Mouse (Mus musculus) heart, embryonic 16.5 days (tissue): Measurements from ENCODE around the gene Maml2. TPM values are rescaled to one million over a fixed set of nuclear protein-coding genes. Genes with fewer than 3 reads are reported as not detected.
A peak's percentile ranks its signal among the peaks of the same experiment; 100 is the strongest.

Source experiments
- ATAC-seq: fragments of 200-750 bp; cut with Nextera tagmentation; replicated peaks from 2 replicates; pipeline ENCODE4 v1.8.0; 2017; ENCODE audit warnings: moderate number of reproducible peaks; ENCODE audit not compliant: insufficient read depth, low FRiP score; ENCODE audit errors: extremely low read depth
- H3K27ac ChIP-seq: fragments of 300-500 bp; sonication (generic); 2 replicates; pipeline ENCODE4 v1.5.1; 2014; ENCODE audit warnings: mild to moderate bottlenecking, low read length, control low read depth, moderate library complexity
- H3K27me3 ChIP-seq: fragments of 300-500 bp; sonication (generic); 2 replicates; pipeline ENCODE4 v1.6.1; 2014; ENCODE audit warnings: low read length, mixed read lengths; ENCODE audit not compliant: control insufficient read depth, insufficient read depth
- H3K36me3 ChIP-seq: fragments of 300-500 bp; sonication (generic); 2 replicates; pipeline ENCODE4 v1.6.1; 2014; ENCODE audit not compliant: control insufficient read depth, insufficient read depth
- H3K4me1 ChIP-seq: fragments of 300-500 bp; sonication (generic); 2 replicates; pipeline ENCODE4 v1.6.1; 2014; ENCODE audit warnings: low read length, mixed read lengths; ENCODE audit not compliant: control insufficient read depth, insufficient read depth
- H3K4me2 ChIP-seq: fragments of 300-500 bp; sonication (generic); 2 replicates; pipeline ENCODE4 v1.6.1; 2014; ENCODE audit warnings: low read depth, mild to moderate bottlenecking, control low read depth, low read length
- H3K4me3 ChIP-seq: fragments of 300-500 bp; sonication (generic); 2 replicates; pipeline ENCODE4 v1.5.1; 2014; ENCODE audit warnings: mild to moderate bottlenecking, control low read depth, low read length
- H3K9ac ChIP-seq: fragments of 300-500 bp; sonication (generic); 2 replicates; pipeline ENCODE4 v1.6.1; 2014; ENCODE audit warnings: low read length, control low read depth
- H3K9me3 ChIP-seq: fragments of 300-500 bp; sonication (generic); replicated peaks from 2 replicates; pipeline ENCODE4 v1.6.1; 2016; ENCODE audit warnings: low read length; ENCODE audit not compliant: control insufficient read depth
- WGBS: fragments of 180-500 bp; shearing (Covaris S2); extraction: QIAGEN DNeasy Blood & Tissue Kit; methylation state at CpG from one replicate; pipeline ENCODE4 v1.1.7; 2014; 5-methylcytosine and 5-hydroxymethylcytosine counted together
- polyA plus RNA-seq: library from polyadenylated mRNA; unstranded; fragments of >200 nt; fragmentation: Nextera tagmentation; extraction: Ambion mirVana; gene quantifications from 2 replicates; pipeline ENCODE4 v1.2.1, GENCODE M21; 2015

Maml2 gene
- polyA plus RNA-seq, 1 experiment from 2014 or later, result 9.0 TPM

DNA sequence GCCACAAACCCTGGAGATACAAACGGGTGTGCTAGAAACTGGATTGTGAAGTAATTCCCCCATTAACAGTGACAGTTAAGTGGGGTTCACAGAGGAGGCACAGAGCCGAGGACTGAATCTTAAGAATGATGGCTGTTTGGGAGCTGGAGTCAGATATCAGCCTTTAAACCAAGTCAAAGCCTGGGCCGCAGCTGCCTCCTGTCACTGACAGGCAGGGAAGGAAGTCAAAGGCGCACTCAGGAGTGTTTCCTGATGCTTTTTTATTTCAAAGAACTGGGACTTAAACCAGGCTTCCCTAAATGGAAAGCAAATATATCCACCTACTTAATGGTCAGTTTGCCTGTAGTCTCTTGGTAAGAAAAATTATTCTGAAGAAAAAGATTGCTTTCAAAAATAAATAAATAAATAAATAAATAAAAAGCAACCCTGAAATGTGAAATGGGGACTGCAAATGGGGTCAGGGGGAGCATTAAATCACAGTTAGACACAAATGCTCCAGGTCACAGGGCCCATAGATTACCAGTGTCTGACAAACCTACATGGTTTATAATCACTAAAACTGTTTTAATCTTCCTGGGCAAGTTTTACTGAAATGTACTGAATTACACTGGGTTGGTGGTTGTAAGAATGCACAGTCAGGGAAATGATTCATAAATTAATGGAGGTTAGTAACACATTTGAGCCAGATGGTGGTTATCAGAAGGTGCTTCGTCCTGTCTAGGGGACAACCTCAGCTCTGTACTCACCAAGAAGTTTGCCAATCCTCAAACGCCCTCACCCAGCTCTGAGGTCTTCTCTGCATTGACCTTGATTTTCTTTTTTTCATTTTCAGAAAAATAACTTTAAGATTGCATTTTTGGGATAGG, 209.4 kb downstream of the Maml2 start:
- 49% methylated on average over 6 of the region's 6 CpGs for WGBS
- Histone ChIP-seq H3K4me1 (no peaks in the 10 kb centered on the region; the same call in 1 of the 2 replicates), H3K27ac (0 out of 2 replicates have a peak overlapping the region, but pooled peaks have one; percentile 30), H3K9me3 (no peaks in the 10 kb centered on the region), H3K4me3 (no peak overlapping the region), H3K36me3 (no peaks in the 10 kb centered on the region), H3K27me3 (no peaks in the 10 kb centered on the region), H3K4me2 (no peak overlapping the region), H3K9ac (no peak overlapping the region)
- no peak for ATAC-seq

DNA sequence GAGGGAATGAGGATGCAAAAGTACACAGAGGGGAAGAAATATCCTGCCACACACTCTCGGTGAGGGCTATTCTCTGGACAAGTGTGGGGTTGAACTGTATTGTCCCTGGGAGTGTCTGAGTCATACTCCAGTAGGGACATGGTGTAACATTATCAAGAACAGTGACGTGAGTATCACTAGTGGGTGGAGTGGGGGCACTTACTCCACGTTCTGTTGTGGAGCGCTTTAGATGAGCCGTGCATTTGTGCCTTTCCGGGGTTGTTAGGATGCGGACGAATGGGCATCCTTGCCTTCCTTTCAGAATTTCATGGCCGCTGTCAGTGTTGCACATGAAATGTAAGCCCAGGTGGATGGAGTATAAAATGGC, 210.0 kb downstream of the Maml2 start:
- 81% methylated on average over 9 of the region's 9 CpGs for WGBS
- Histone ChIP-seq H3K27ac (no peak overlapping the region), H3K36me3 (no peaks in the 10 kb centered on the region), H3K9me3 (no peaks in the 10 kb centered on the region), H3K27me3 (no peaks in the 10 kb centered on the region), H3K4me3 (no peak overlapping the region), H3K4me2 (no peak overlapping the region), H3K9ac (no peak overlapping the region), H3K4me1 (no peaks in the 10 kb centered on the region; the same call in 1 of the 2 replicates)
- ATAC-seq, result no peak

DNA sequence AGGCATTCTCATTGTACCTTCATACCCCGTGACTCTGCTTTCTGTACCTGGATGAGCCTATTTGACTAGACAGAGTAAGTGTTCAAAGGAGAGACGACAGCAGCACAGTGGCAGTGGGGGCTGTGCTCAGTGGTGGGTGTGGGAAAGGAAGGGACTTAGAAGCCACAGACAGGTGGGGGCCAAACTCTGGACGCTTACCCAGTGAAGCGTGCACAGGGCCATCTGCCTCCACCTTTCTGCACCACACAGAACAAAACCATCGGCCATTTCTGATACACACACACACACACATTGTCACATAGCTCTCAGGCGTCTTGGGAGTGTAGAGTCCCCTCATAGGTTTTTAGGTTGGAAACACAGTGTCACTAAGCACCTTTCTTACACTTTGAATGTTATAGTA, 212.0 kb downstream of the Maml2 start:
- no peak for ATAC-seq
- Histone ChIP-seq H3K4me3 (no peak overlapping the region), H3K9ac (no peak overlapping the region), H3K36me3 (no peaks in the 10 kb centered on the region), H3K27ac (no peak overlapping the region), H3K4me1 (peaks cover 3% of the 10 kb centered on the region), H3K27me3 (no peaks in the 10 kb centered on the region), H3K9me3 (no peaks in the 10 kb centered on the region), H3K4me2 (no peak overlapping the region)
- 74% methylated on average over 6 of the region's 6 CpGs for WGBS

DNA sequence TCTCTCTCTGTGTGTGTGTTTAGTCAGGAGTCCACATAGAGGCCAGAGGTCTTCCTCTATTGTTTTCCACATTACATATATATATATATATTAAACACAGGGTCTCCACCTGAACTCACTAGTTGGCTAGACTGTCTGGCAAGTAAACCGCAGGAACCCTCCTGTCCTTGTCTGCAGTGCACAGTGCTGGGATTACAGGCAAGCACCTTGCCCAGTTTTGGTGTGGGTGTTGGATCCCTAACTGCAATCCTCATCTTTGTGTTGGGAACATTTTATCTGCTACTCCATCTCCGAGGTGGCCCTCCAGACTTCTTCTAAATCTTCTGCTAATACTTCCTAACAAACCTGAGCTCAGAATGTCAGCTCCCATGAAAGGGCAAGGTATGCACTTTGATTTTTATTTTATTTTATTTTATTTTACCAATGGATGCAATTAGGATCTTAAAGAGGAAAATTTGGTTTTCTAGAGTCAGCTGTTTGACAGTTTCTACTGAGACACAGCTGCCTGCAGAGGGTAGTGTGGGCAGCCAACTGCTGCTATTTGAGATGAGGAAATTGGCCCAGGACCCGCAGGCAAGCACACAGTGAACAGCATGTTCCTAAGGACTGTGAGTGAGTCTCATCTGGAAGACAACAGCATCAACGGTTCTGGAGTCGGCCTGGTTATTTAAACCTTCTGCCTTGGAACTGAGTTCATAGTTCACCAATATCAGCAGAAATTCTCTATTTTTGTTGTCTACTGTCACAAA, 213.0 kb downstream of the Maml2 start:
- no peaks in the 10 kb centered on the region for H3K36me3 ChIP-seq
- no peaks in the 10 kb centered on the region for H3K27me3 ChIP-seq
- 54% methylated on average over 5 of the region's 5 CpGs for WGBS
- H3K4me2 ChIP-seq, result no peak overlapping the region
- H3K4me3 ChIP-seq, result no peak overlapping the region
- ATAC-seq, result no peak
- H3K4me1 ChIP-seq, result peaks cover 3% of the 10 kb centered on the region
- no peak overlapping the region for H3K27ac ChIP-seq
- no peak overlapping the region for H3K9ac ChIP-seq
- H3K9me3 ChIP-seq, result no peaks in the 10 kb centered on the region

DNA sequence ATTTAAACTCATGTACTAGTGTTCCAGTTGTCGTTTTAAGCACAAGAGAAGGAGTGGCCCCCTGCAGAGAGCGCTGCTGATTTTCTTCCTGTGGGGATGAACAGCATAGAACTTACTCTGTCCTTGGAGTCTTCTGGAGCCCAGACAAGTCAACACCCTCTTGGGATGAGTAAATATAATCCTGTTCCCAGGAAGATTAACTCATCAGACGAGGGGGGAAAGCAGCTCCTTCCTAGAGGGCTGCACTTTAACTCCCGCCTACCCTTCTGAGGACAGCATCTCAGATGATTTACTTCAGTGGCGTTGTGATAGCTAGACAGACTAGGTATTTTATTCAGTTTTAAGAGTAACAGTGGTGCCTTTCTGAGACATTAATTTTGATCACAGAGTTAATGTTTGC, 215.4 kb downstream of the Maml2 start:
- ATAC-seq, result no peak
- 42% methylated on average over 5 of the region's 5 CpGs for WGBS
- peaks cover 9% of the 10 kb centered on the region for H3K4me1 ChIP-seq

DNA sequence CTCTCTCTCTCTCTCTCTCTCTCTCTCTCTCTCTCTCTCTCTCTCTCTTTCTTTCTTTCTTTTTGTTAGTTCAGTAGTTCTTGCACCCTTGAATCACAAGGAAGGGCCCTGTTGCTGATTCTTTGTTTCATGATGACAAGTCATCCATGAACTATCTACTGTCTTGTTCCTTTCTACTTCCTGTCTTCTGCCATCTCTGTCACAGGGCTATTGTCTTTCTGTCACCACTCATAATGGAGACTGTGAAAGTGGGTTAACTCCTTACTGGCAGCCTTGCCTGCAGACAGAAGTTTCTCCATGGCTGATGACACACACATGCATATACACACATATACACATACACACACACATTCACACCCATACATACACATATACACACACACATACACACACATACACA, 216.7 kb downstream of the Maml2 start:
- no peak overlapping the region for H3K4me3 ChIP-seq
- H3K9ac ChIP-seq, result no peak overlapping the region
- no peak overlapping the region for H3K27ac ChIP-seq
- H3K4me1 ChIP-seq, result peaks cover 11% of the 10 kb centered on the region
- H3K36me3 ChIP-seq, result no peaks in the 10 kb centered on the region
- no peaks in the 10 kb centered on the region for H3K9me3 ChIP-seq
- no peak overlapping the region for H3K4me2 ChIP-seq
- no peaks in the 10 kb centered on the region for H3K27me3 ChIP-seq
- no peak for ATAC-seq

More for the DNA sequence above, 215.4 kb downstream of the Maml2 start:
- no peaks in the 10 kb centered on the region for H3K9me3 ChIP-seq
- H3K9ac ChIP-seq, result no peak overlapping the region
- no peak overlapping the region; the same call in 1 of the 2 replicates for H3K27ac ChIP-seq
- H3K4me2 ChIP-seq, result no peak overlapping the region
- H3K4me3 ChIP-seq, result no peak overlapping the region
- no peaks in the 10 kb centered on the region for H3K27me3 ChIP-seq
- no peaks in the 10 kb centered on the region for H3K36me3 ChIP-seq

DNA sequence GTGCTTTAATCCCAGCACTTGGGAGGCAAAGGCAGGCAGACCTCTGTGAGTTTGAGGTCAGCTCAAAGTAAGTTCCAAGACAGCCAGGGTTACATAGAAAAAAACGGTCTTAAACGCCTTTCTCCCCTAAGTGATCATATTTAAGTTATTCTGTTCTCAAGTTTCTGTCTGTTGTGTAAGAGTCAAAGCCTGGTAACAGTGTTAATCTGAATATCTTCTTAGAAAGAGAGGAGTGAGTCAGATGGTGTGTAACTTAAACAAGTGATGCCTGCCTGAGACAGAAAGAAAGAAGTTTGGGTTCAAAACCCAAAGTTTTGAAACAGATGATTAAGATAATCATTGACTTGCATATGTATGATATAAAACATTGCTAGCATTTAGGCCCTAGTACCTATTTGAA, 218.2 kb downstream of the Maml2 start:
- H3K4me2 ChIP-seq, result no peak overlapping the region
- ATAC-seq, result no peak
- H3K9me3 ChIP-seq, result no peaks in the 10 kb centered on the region
- no peak overlapping the region for H3K4me3 ChIP-seq
- H3K9ac ChIP-seq, result no peak overlapping the region
- no peaks in the 10 kb centered on the region for H3K27me3 ChIP-seq
- peaks cover 11% of the 10 kb centered on the region for H3K4me1 ChIP-seq
- WGBS, result 77% methylated on average over 2 of the region's 2 CpGs
- H3K36me3 ChIP-seq, result no peaks in the 10 kb centered on the region
- no peak overlapping the region for H3K27ac ChIP-seq

DNA sequence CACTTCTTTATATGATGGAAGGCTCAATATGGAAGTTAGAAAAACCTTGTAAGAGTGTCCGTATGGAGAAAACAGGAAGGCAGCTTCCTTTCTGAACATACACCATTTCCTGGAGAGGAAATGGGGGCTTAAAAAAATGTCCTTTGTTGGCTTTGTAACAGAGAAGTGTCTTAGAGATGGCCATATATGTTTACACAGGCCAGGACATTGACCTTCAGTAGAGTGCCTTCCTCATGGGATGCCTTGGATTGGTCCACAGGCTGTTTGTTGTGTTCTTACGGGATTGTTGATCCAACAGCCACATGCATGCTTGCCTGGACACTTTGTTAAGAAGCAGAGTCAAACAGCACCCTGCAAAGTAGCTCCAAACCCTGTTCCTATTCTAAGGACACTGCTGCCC, 220.3 kb downstream of the Maml2 start:
- Histone ChIP-seq H3K9ac (no peak overlapping the region), H3K4me1 (peaks cover 14% of the 10 kb centered on the region), H3K4me2 (no peak overlapping the region), H3K4me3 (no peak overlapping the region), H3K36me3 (no peaks in the 10 kb centered on the region), H3K27me3 (no peaks in the 10 kb centered on the region), H3K27ac (peak overlapping the region; percentile 77), H3K9me3 (no peaks in the 10 kb centered on the region)
- ATAC-seq, result 0 out of 2 replicates have a peak, but pooled peaks have one; percentile 21
- WGBS, result 59% methylated on average over 2 of the region's 2 CpGs

DNA sequence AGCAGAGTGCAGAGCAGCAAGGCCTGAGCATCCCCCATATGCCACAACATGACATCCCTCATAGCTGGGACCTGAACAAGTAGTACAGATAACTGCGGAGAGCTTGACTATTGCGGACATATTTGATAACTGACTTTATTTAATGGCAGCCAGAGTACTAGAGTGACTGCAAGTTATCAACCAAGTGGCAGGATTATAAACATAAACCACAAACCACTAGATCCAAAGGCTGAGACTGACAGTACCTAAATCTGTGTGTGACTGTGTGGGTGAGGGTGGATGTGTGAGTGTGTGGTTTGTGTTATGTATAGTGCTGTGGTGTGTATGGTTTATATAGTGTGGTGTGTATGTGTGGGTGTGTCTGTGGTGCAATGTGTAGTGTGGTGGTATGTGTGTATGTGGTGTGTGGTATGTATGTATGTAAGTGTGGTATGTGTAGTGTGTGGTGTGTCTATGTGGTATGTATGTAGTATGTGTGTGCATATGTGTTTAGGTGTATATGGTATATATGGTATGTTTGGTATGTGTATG, 220.7 kb downstream of the Maml2 start:
- WGBS, result 74% methylated on average over 2 of the region's 2 CpGs
- no peak for ATAC-seq
- Histone ChIP-seq H3K4me3 (no peak overlapping the region), H3K4me2 (no peak overlapping the region), H3K9ac (no peak overlapping the region), H3K27ac (peak overlapping the region; percentile 77), H3K4me1 (peaks cover 12% of the 10 kb centered on the region; the same call in 1 of the 2 replicates), H3K27me3 (no peaks in the 10 kb centered on the region), H3K9me3 (no peaks in the 10 kb centered on the region), H3K36me3 (no peaks in the 10 kb centered on the region)
